Mouse (Mus musculus) urinary bladder, postnatal 14 days (tissue): ENCODE results near the gene Trhde.

Source experiments
- DNase-seq: peaks from one replicate; pipeline ENCODE4 v3.0.0; 2021; ENCODE audit warnings: low spot score

Gene Trhde

DNA sequence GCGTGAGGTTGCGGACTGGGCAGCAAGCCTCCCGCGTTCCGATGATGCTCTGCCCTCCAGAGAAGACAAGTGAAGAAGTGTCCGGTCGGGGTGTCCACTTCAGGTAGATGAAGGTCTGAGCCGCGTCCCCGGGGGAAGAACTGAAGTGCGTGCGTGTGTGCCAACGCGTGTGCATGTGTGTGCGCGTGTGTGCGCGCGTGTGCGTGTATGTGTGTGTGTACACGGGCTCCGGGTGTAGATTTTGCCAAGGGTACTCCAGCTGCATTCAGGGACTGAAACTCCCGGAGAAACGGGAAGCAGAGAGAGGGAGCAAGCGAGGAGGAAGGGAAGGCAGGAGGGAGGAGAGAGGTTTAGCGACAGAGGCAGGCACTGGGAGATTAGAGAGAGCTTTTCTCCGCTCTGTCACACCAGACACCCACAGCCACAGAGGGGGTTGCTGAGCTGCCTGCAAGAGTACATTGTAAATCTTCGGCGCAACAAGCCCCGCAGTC is at the start of gene Trhde:
Trhde (minus strand) TSS at position 147 of the 491 bp plus-strand sequence.
- no peak for DNase-seq

DNA sequence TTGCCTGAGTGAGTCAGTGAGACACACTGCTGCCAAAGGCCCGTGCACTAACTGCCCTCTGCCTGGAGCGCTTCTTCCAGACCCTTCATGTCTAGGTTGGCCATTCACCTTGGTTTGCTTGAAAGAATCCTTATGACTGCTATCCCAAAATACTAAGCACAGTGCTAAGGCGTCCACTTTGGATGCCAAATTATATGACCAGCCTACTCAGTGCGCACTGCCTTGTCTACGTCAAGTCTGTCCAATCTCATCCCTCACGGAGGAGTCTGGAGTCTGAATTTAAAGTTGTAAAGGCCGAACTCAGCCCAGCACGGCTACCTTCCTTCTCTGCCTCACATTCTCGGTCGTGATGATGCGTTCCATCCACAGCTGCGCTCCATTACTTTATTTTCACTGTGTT is 39.9 kb upstream of the Trhde start:
- DNase-seq, result no peak

- no peak for DNase-seq
Observed at GRCm38 (mm10) chr10:114841440-114841839, 39.3 kb upstream of the Trhde start.

- no peak for DNase-seq
Observed at GRCm38 (mm10) chr10:114831313-114831712, 29.2 kb upstream of the Trhde start.

DNA sequence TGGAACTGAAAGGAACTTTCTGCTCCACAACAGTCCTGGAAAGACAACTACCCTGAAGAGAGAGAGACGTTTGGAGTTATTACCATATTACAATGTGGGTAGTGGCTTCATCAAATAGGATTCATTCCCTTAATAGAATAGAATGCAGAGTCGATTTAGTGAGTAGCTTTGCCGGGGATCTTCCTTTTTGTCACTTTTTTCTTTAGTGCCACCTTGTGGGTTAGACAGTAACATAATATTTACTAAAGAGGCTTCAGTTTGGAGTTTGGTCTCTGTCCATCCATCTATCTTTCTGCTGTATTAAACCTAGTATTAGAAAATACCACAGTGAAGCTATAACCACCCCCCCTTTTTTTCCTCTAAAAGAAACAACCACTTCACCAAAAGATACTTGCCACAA is 6.7 kb upstream of the Trhde start:
- no peak for DNase-seq

- DNase-seq, result no peak
Observed at GRCm38 (mm10) chr10:114805884-114806283, 3.8 kb upstream of the Trhde start.

DNA sequence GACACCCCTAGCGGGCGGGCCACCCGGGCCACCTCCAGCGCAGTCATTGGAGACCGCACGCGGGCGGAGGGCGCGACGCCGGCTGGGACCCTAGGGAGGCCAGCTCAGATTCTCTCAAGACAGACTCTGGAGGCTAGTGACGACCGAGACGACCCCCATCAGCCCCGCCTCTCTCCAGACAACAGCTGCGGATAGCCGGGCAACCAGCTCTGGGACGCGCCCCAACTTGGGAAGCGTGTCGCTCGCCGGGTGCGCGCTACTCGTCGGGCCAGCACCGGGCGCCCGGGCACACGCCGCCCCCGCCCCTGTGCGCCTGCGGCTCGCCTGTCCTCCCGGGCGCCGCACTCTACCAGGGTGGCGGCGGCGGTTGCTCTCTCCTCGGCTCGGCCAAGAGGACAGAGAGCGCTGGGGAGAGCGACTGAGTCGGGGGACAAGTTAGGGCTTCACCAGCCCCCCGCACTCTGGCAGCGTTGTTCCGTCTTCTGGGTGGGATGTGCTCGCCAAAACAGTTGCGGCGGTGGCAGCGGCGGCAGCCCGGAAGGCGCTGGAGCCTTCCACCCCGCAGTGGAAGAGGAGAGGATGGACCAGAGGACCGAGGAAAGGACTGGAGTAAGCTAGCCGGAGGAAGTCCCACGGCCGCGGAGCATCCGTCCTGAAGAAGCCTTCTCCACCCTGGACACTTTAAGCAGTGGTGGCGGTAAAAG is 498 bp downstream of the Trhde start:
- peak; percentile 4 for DNase-seq

- no peak for DNase-seq
Observed at GRCm38 (mm10) chr10:114800331-114801304, 1.5 kb downstream of the Trhde start.

- DNase-seq, result no peak
Observed at GRCm38 (mm10) chr10:114799481-114799880, 2.6 kb downstream of the Trhde start.

DNA sequence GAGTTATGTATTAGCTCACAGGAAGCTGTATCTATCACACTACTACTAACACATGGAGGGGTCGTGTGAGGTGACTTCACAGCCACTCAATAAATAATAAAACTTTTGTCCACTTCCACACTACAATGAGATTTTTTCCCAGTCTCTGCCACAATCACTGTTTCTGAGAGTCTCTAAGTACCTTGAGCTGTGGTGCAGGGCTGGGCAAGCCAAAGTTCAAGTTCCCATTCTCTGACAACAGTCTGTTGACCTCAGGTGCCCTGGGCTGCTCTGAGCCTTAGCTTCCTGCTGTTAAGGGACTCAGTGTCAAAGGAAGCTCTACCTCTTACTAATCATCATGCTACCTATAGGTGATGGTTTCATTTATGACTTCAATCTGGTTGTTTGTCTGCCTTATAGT is 3.3 kb downstream of the Trhde start:
- DNase-seq, result no peak

GRCm38 (mm10) chr10:114798218-114798617 is 3.9 kb downstream of the Trhde start:
- DNase-seq, result no peak

DNA sequence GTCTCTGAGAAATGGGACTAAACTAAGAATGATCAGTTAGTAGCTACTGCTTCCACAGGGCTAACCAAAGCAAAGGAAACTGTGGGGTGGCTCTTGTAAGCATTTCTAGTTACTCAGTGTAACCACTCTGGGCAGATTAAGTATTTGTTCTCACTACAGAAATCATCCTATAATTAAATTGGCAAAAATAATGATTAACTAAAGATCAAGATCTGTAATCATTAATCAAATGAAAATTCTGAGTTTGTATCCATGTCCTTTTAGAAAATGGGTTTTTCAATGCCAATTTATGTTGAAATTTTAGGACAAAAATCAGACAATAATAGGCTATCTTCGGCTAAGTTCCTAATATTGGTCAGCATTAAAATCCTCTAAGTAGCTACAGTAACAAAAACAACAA is 4.4 kb downstream of the Trhde start:
- no peak for DNase-seq

DNA sequence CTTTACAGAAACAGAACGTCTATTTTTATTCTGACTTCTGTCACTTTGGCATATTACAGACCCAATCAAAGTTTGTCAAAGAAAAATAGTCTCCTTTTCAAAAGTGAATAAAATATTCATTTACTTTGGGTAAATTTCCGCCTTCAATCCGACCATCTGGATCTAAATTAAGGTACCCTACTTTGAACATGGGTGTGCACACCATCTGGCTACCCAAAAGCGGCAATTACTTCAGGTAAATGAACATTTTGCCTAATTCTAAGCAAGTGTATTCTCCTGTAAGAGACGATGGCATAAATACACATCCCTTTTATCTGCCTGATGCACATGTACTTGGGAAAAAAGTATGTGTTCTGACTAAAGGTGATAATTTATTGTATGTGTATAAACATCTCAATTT is 5.2 kb downstream of the Trhde start:
- no peak for DNase-seq

DNA sequence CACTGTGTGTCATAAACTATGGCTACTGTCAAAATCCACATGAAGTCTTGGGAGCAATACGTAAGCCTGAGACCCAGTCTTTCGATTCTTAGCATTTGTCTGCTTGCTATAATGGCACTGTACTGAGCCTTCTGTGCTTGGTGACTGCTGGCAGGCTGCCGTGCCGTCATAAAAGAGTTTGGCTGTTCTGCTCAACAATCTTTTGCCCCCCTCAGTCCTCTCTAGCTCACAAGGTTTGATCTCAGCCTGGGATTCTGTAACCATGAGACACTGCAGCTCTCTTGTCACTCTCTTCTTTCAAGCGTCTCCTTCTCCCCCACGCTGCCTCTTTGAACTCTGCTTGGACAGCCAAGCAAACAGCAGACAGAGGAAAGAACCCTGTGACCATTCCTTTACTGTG is 7.9 kb downstream of the Trhde start:
- no peak for DNase-seq

GRCm38 (mm10) chr10:114765914-114766313 is 36.2 kb downstream of the Trhde start:
- no peak for DNase-seq

DNA sequence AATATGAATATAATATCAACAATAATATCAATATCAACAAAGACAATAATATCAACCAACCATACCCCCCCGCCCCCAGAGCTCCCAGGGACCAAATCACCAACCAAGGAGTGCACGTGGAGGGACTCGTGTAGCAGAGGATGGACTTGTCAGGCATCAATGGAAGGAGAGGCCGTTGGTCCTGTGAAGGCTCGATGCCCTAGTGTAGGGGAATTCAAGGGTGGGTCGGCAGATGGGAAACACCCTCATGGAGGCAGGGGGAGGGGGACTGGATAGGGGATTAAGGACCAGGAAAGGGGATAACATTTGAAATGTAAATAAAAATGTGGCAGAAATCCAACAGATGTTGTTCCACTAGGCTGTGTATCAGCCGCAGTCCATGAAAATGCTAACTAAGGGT is 40.0 kb downstream of the Trhde start:
- no peak for DNase-seq

GRCm38 (mm10) chr10:114759240-114759639 is 42.9 kb downstream of the Trhde start:
- DNase-seq, result no peak

- no peak for DNase-seq
Observed at GRCm38 (mm10) chr10:114758614-114759013, 43.5 kb downstream of the Trhde start.

GRCm38 (mm10) chr10:114742755-114743705 is 59.1 kb downstream of the Trhde start:
- no peak for DNase-seq

DNA sequence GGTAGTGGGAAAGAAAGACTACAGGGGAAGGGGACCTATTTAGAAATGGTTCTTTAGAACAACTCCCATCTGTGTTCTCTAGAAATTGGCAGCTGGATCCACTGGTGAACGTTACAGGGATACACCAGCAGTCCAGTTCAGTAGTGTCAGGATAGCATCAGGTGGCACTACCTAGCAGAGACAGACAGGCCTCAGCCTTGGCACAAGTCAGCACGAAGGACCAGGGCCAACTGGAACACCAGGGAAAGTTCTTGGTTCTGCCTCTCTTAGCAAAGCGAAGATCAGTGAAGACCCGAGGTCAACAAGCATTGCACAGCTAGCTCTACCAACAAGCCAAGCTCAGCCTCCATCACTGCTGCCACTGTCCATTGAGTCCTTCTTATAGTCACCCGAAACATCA is 62.2 kb downstream of the Trhde start:
- DNase-seq, result no peak

GRCm38 (mm10) chr10:114737581-114737980 is 64.5 kb downstream of the Trhde start:
- no peak for DNase-seq

GRCm38 (mm10) chr10:114736377-114736776 is 65.7 kb downstream of the Trhde start:
- no peak for DNase-seq
